Mouse (Mus musculus) forebrain, embryonic 14.5 days (tissue): ENCODE measurements around the gene Usp6nl. TPM values are rescaled to one million over a fixed set of nuclear protein-coding genes. Genes with fewer than 3 reads are reported as not detected.

Experiments used
- ATAC-seq: fragments of 200-750 bp; cut with Nextera tagmentation; 2 replicates; pipeline ENCODE4 v1.8.0; 2017; ENCODE audit warnings: mild to moderate bottlenecking, moderate library complexity
- DNase-seq: peaks from one replicate; pipeline ENCODE4 v3.0.0-alpha.2; 2015; ENCODE audit warnings: low spot score
- H3K27ac ChIP-seq: fragments of 300-500 bp; sonication (generic); 2 replicates; pipeline ENCODE4 v1.5.1; 2014; ENCODE audit warnings: low read depth, mild to moderate bottlenecking, control low read depth, low read length, moderate library complexity
- H3K27me3 ChIP-seq: fragments of 300-500 bp; sonication (generic); replicated peaks from 2 replicates; pipeline ENCODE4 v1.6.1; 2014; ENCODE audit warnings: low read length, control low read depth, mixed read lengths; ENCODE audit not compliant: control insufficient read depth, insufficient read depth
- H3K36me3 ChIP-seq: fragments of 300-500 bp; sonication (generic); 2 replicates; pipeline ENCODE4 v1.6.1; 2014; ENCODE audit warnings: low read length, control low read depth; ENCODE audit not compliant: control insufficient read depth, insufficient read depth
- H3K4me1 ChIP-seq: fragments of 300-500 bp; sonication (generic); 2 replicates; pipeline ENCODE4 v1.6.1; 2014; ENCODE audit warnings: antibody characterized with exemption, low read length, control low read depth; ENCODE audit not compliant: control insufficient read depth, insufficient read depth
- H3K4me2 ChIP-seq: fragments of 300-500 bp; sonication (generic); 2 replicates; pipeline ENCODE4 v1.6.1; 2014; ENCODE audit warnings: mild to moderate bottlenecking, control low read depth, low read length
- H3K4me3 ChIP-seq: fragments of 300-500 bp; sonication (generic); 2 replicates; pipeline ENCODE4 v1.5.1; 2014; ENCODE audit warnings: low read depth, low read length, control low read depth
- H3K9ac ChIP-seq: fragments of 300-500 bp; sonication (generic); 2 replicates; pipeline ENCODE4 v1.6.1; 2014; ENCODE audit warnings: mild to moderate bottlenecking, low read length, control low read depth, moderate library complexity
- H3K9me3 ChIP-seq: fragments of 300-500 bp; sonication (generic); replicated peaks from 2 replicates; pipeline ENCODE4 v1.6.1; 2016; ENCODE audit warnings: low read length, control low read depth, mixed read lengths; ENCODE audit not compliant: control insufficient read depth
- WGBS: fragments of 180-500 bp; shearing (Covaris S2); extraction: QIAGEN DNeasy Blood & Tissue Kit; methylation state at CpG from one replicate; pipeline ENCODE4 v1.1.7; 2014; 5-methylcytosine and 5-hydroxymethylcytosine counted together
- polyA plus RNA-seq: library from polyadenylated mRNA; unstranded; fragments of >200 nt; fragmentation: Nextera tagmentation; extraction: Ambion mirVana; gene quantifications from 2 replicates; pipeline ENCODE4 v1.2.1, GENCODE M21; 2014

Gene Usp6nl
- polyA plus RNA-seq, 1 experiment from 2014 or later = 6.6 TPM

GRCm38 (mm10) chr2:6337436-6337835 lies 15.0 kb downstream of the Usp6nl start:
- no peak overlapping the region for H3K4me3 ChIP-seq
- ATAC-seq = no peak
- H3K27ac ChIP-seq = no peak overlapping the region
- 0 out of 2 replicates have a peak, but pooled peaks cover 3% of the 10 kb centered on the region for H3K36me3 ChIP-seq
- H3K9me3 ChIP-seq = no peaks in the 10 kb centered on the region
- no peak overlapping the region for H3K9ac ChIP-seq
- no peak for DNase-seq
- H3K27me3 ChIP-seq = no peaks in the 10 kb centered on the region
- WGBS = 91% methylated on average over 2 of the region's 2 CpGs
- no peaks in the 10 kb centered on the region for H3K4me1 ChIP-seq
- no peak overlapping the region for H3K4me2 ChIP-seq

- H3K36me3 ChIP-seq = 0 out of 2 replicates have a peak, but pooled peaks cover 3% of the 10 kb centered on the region
- H3K9ac ChIP-seq = no peak overlapping the region
- no peaks in the 10 kb centered on the region for H3K27me3 ChIP-seq
- H3K4me1 ChIP-seq = no peaks in the 10 kb centered on the region
- ATAC-seq (no peak), DNase-seq (no peak)
- H3K4me3 ChIP-seq = no peak overlapping the region
- H3K4me2 ChIP-seq = no peak overlapping the region
- no peak overlapping the region for H3K27ac ChIP-seq
- 90% methylated on average over 9 of the region's 9 CpGs for WGBS
- H3K9me3 ChIP-seq = no peaks in the 10 kb centered on the region
Measured at GRCm38 (mm10) chr2:6338031-6338629, 15.7 kb downstream of the Usp6nl start.

GRCm38 (mm10) chr2:6340439-6340838 lies 18.0 kb downstream of the Usp6nl start:
- WGBS = 96% methylated on average over 2 of the region's 2 CpGs
- DNase-seq = no peak
- Histone ChIP-seq H3K27ac (no peak overlapping the region), H3K4me3 (no peak overlapping the region), H3K36me3 (0 out of 2 replicates have a peak, but pooled peaks cover 3% of the 10 kb centered on the region), H3K9me3 (no peaks in the 10 kb centered on the region), H3K27me3 (no peaks in the 10 kb centered on the region), H3K4me1 (no peaks in the 10 kb centered on the region), H3K4me2 (no peak overlapping the region), H3K9ac (no peak overlapping the region)
- ATAC-seq = no peak

- DNase-seq = no peak
- no peak for ATAC-seq
- no peaks in the 10 kb centered on the region for H3K27me3 ChIP-seq
- H3K9me3 ChIP-seq = no peaks in the 10 kb centered on the region
- WGBS = 78% methylated on average over 7 of the region's 7 CpGs
- H3K27ac ChIP-seq = no peak overlapping the region
- H3K36me3 ChIP-seq = 0 out of 2 replicates have a peak, but pooled peaks cover 3% of the 10 kb centered on the region
- no peak overlapping the region for H3K4me3 ChIP-seq
- no peaks in the 10 kb centered on the region for H3K4me1 ChIP-seq
- no peak overlapping the region for H3K4me2 ChIP-seq
- H3K9ac ChIP-seq = no peak overlapping the region
Measured at GRCm38 (mm10) chr2:6341496-6341895, 19.0 kb downstream of the Usp6nl start.

- Histone ChIP-seq H3K4me3 (no peak overlapping the region), H3K4me1 (peaks cover 15% of the 10 kb centered on the region), H3K9ac (no peak overlapping the region), H3K9me3 (no peaks in the 10 kb centered on the region), H3K36me3 (no peaks in the 10 kb centered on the region), H3K27ac (peak overlapping the region; percentile 23; the same call in 1 of the 2 replicates), H3K4me2 (no peak overlapping the region), H3K27me3 (no peaks in the 10 kb centered on the region)
- WGBS = 63% methylated on average over 11 of the region's 11 CpGs
- DNase-seq (peak; percentile 83), ATAC-seq (peak; percentile 94)
Measured at GRCm38 (mm10) chr2:6349256-6350092, 27.0 kb downstream of the Usp6nl start.

- Histone ChIP-seq H3K9me3 (no peaks in the 10 kb centered on the region), H3K27me3 (no peaks in the 10 kb centered on the region), H3K27ac (no peak overlapping the region), H3K4me2 (no peak overlapping the region), H3K4me1 (peaks cover 15% of the 10 kb centered on the region), H3K36me3 (no peaks in the 10 kb centered on the region), H3K4me3 (no peak overlapping the region), H3K9ac (no peak overlapping the region)
- DNase-seq (no peak), ATAC-seq (no peak)
- whole genome bisulfite sequencing = 67% methylated on average over 9 of the region's 9 CpGs
Measured at GRCm38 (mm10) chr2:6350164-6350563, 27.7 kb downstream of the Usp6nl start.

- Histone ChIP-seq H3K27ac (no peak overlapping the region), H3K9ac (no peak overlapping the region), H3K4me3 (no peak overlapping the region), H3K4me2 (no peak overlapping the region), H3K36me3 (no peaks in the 10 kb centered on the region), H3K9me3 (no peaks in the 10 kb centered on the region), H3K27me3 (no peaks in the 10 kb centered on the region), H3K4me1 (peaks cover 15% of the 10 kb centered on the region)
- no peak for ATAC-seq
- DNase-seq = no peak
- 80% methylated on average over 7 of the region's 7 CpGs for WGBS
Measured at GRCm38 (mm10) chr2:6350931-6351695, 28.6 kb downstream of the Usp6nl start.

GRCm38 (mm10) chr2:6352541-6352971 lies 30.1 kb downstream of the Usp6nl start:
- no peak overlapping the region for H3K27ac ChIP-seq
- 75% methylated on average over 14 of the region's 14 CpGs for WGBS
- no peak overlapping the region for H3K4me3 ChIP-seq
- no peaks in the 10 kb centered on the region for H3K9me3 ChIP-seq
- peaks cover 15% of the 10 kb centered on the region for H3K4me1 ChIP-seq
- peak; percentile 21 for DNase-seq
- no peaks in the 10 kb centered on the region for H3K36me3 ChIP-seq
- ATAC-seq = no peak
- no peaks in the 10 kb centered on the region for H3K27me3 ChIP-seq
- no peak overlapping the region for H3K4me2 ChIP-seq
- no peak overlapping the region for H3K9ac ChIP-seq
